Mouse (Mus musculus): ENCODE data around the gene Mcm10.

DNA sequence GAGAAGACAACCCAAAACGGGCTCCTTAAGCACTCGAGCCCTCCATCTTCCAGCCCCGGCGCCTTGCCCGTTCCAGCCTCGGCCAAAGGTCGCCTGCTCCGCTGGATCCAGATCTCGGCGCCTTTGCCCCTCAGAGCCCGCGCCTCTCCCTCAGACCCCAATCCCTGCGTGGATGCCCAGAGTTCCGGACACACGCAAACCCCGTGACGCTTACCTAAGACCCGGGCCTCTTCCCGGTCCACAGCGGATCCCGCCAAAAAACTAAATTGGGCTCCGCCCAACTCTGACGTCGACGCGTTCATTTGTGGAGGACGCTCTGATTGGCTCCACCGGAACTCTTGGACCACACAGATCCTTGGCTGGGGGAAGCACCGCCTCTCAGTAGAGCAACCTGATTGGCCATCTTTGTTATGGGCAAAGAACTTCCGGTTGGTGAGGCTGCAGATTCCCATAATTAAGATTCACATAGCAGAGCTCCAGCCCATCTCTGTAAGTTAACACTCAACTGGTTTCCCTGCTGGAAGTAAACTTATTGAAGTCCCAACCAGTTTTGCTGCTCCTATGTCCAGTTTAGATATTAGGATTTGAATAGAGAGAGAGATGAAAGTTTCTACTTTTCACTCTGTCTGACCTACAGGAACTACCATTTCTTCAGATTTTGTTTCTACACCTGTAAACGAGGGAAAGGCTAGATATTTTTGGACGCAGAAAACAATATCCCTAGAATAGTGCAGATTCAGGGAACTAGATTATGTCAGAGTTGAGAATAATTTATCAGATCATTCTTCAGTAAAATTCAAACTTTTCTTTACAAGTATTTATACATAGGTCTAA is at the start of gene Mcm10:
- TF ChIP-seq EP300 (IDR thresholded peaks at IDR 0.05; ENCODE audit: low read depth), result 0 out of 2 replicates have a peak, but pooled peaks have one; percentile 19
- no peak for TF ChIP-seq CTCF (IDR thresholded peaks at IDR 0.05; ENCODE audit: low read depth)
